Mouse (Mus musculus) midbrain, embryonic 10.5 days (tissue): ENCODE results near the gene Gm21992. TPM values are rescaled to one million over a fixed set of nuclear protein-coding genes. Genes with fewer than 3 reads are reported as not detected.

Source experiments
- DNase-seq: peaks from one replicate; pipeline ENCODE4 v3.0.0-alpha.2; 2017; ENCODE audit warnings: low spot score
- H3K27ac ChIP-seq: fragments of 300-500 bp; sonication (generic); replicated peaks from 2 replicates; pipeline ENCODE4 v1.5.1; 2016; ENCODE audit warnings: mild to moderate bottlenecking
- H3K27me3 ChIP-seq: fragments of 300-500 bp; sonication (generic); 2 replicates; pipeline ENCODE4 v1.6.1; 2016; ENCODE audit warnings: low read depth, mild to moderate bottlenecking; ENCODE audit not compliant: poor library complexity, severe bottlenecking
- H3K36me3 ChIP-seq: fragments of 300-500 bp; sonication (generic); 2 replicates; pipeline ENCODE4 v1.6.1; 2016; ENCODE audit warnings: mild to moderate bottlenecking, moderate library complexity
- H3K4me1 ChIP-seq: fragments of 300-500 bp; sonication (generic); 2 replicates; pipeline ENCODE4 v1.6.1; 2016
- H3K4me3 ChIP-seq: fragments of 300-500 bp; sonication (generic); 2 replicates; pipeline ENCODE4 v1.5.1; 2016; ENCODE audit warnings: mild to moderate bottlenecking, moderate library complexity
- H3K9me3 ChIP-seq: fragments of 300-500 bp; sonication (generic); replicated peaks from 2 replicates; pipeline ENCODE4 v1.6.1; 2016; ENCODE audit warnings: mild to moderate bottlenecking
- WGBS: fragments of 180-500 bp; shearing (Covaris S2); methylation state at CpG from one replicate; pipeline ENCODE4 v1.1.7; 2016; 5-methylcytosine and 5-hydroxymethylcytosine counted together
- polyA plus RNA-seq: library from polyadenylated mRNA; unstranded; fragments of >200 nt; fragmentation: Nextera tagmentation; extraction: Ambion mirVana; gene quantifications from 2 replicates; pipeline ENCODE4 v1.2.1, GENCODE M21; 2016

Gene Gm21992
- polyA plus RNA-seq, 1 experiment from 2014 or later: 35.3 TPM

- Histone ChIP-seq H3K4me3 (peak overlapping the region; percentile 83), H3K4me1 (peaks cover 46% of the 10 kb centered on the region), H3K27ac (peak overlapping the region; percentile 95), H3K36me3 (0 out of 2 replicates have a peak, but pooled peaks cover 9% of the 10 kb centered on the region), H3K27me3 (peaks cover 68% of the 10 kb centered on the region), H3K9me3 (no peaks in the 10 kb centered on the region)
- no peak for DNase-seq
- WGBS: 41% methylated on average over 13 of the region's 13 CpGs
Measured at GRCm38 (mm10) chr19:4712781-4713526, 98.5 kb downstream of the Gm21992 start.

DNA sequence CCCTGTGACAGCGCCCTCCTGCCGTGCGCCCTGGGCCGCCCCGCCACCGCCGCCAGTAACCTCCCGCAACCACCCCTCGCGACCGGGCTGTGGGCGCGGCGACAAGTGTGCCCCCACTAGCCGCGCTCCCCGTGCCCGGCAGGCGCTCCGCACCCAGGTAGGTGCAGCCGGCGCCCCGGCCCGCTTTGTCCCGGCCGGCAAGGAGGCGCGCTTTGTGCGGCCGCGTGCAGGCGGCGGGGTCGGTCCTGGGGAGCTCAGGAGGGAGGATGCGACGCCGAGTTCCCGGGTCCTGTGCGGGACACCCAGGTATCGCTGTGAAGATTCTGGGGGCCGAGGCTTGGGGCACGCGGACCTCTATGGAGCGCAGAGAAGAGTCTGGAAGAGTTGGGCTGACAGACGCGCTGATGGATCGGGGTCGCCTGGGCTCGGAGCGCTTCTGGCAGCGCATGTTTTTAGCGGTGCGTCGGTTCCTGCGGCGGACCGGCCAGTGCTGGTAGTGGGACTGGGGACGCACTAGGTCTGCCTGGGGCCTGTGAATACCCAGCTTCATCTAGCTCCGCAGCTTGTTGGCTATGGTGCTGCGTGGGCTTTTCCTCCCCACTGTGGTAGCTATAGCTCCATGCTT, 99.1 kb downstream of the Gm21992 start:
- under 1% methylated on average over 60 of the region's 60 CpGs for WGBS
- Histone ChIP-seq H3K27me3 (peaks cover 67% of the 10 kb centered on the region), H3K27ac (peak overlapping the region; percentile 95), H3K4me3 (peak overlapping the region; percentile 83), H3K4me1 (peaks cover 43% of the 10 kb centered on the region), H3K36me3 (0 out of 2 replicates have a peak, but pooled peaks cover 3% of the 10 kb centered on the region), H3K9me3 (no peaks in the 10 kb centered on the region)
- DNase-seq: peak; percentile 69

- Histone ChIP-seq H3K4me1 (peaks cover 43% of the 10 kb centered on the region), H3K9me3 (no peaks in the 10 kb centered on the region), H3K36me3 (no peaks in the 10 kb centered on the region), H3K4me3 (peak overlapping the region; percentile 83), H3K27ac (peak overlapping the region; percentile 95), H3K27me3 (peaks cover 67% of the 10 kb centered on the region)
- under 1% methylated on average over 40 of the region's 65 CpGs for WGBS
- DNase-seq: peak; percentile 80
Measured at GRCm38 (mm10) chr19:4711601-4712155, 99.7 kb downstream of the Gm21992 start.

GRCm38 (mm10) chr19:4711098-4711600, 100.3 kb downstream of the Gm21992 start, which contains the start of gene Sptbn2:
Gene Sptbn2, plus strand, starts transcription at chr19:4711167.
- Histone ChIP-seq H3K27me3 (peaks cover 67% of the 10 kb centered on the region), H3K4me1 (peaks cover 43% of the 10 kb centered on the region), H3K36me3 (no peaks in the 10 kb centered on the region), H3K9me3 (no peaks in the 10 kb centered on the region), H3K4me3 (peak within 1 kb of the TSS; percentile 83), H3K27ac (peak within 1 kb of the TSS; percentile 95)
- 10% methylated on average over 13 of the region's 13 CpGs for WGBS
- no peak for DNase-seq

- peaks cover 60% of the 10 kb centered on the region for H3K27me3 ChIP-seq
Measured at GRCm38 (mm10) chr19:4708765-4709164, 102.6 kb downstream of the Gm21992 start.

DNA sequence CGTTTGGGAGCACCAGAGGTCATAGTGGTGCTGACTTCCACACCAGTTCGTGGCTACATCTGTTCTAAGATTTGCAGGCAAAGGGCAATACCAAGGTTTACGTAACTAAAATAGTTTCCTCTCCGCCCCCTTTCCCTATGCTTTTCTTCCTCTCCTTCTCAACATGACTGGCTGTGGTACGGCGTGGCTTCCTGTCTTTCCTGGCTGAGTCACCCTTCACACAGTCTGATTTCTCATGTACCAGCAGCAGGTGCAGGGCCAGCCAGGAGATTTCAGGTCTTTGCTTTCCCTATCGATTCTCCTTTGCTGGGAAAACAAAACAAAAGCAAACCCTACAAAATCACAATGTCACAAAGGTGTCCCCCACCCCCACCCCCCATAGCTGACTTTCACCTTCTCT, 110.2 kb downstream of the Gm21992 start:
- 74% methylated on average over 7 of the region's 7 CpGs for WGBS
- Histone ChIP-seq H3K4me3 (no peak overlapping the region), H3K27me3 (peaks cover 87% of the 10 kb centered on the region), H3K9me3 (peaks cover 4% of the 10 kb centered on the region; the same call in 1 of the 2 replicates), H3K4me1 (peaks cover 34% of the 10 kb centered on the region), H3K27ac (no peak overlapping the region), H3K36me3 (no peaks in the 10 kb centered on the region)
- DNase-seq: no peak

More at GRCm38 (mm10) chr19:4708765-4709164, 102.6 kb downstream of the Gm21992 start:
- H3K9me3 ChIP-seq: no peaks in the 10 kb centered on the region
- no peak for DNase-seq
- H3K4me1 ChIP-seq: peaks cover 30% of the 10 kb centered on the region
- 83% methylated on average over 10 of the region's 10 CpGs for WGBS
- H3K27ac ChIP-seq: no peak overlapping the region
- no peak overlapping the region for H3K4me3 ChIP-seq
- H3K36me3 ChIP-seq: no peaks in the 10 kb centered on the region

DNA sequence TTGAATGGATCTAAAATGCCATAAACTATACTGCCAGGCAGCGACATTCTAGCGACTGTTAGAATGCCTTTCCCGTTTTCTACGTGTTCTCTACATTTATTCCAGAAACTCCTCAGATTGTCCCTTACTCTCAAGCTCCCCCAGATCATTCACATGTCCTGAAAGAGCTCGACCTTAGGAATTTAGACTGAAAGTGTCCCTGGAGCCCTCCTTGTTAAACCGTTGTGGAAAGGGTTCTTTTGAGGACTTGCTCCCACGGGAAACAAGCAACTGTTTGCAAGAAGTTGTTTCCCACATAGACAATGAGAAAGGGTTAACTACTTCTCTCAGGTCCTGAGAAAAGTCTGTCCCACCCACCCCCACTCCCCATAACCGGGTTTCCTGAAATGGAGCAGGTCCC, 110.8 kb downstream of the Gm21992 start:
- WGBS: 79% methylated on average over 8 of the region's 8 CpGs
- DNase-seq: no peak
- Histone ChIP-seq H3K4me3 (no peak overlapping the region), H3K27ac (no peak overlapping the region), H3K4me1 (peaks cover 34% of the 10 kb centered on the region), H3K27me3 (peaks cover 92% of the 10 kb centered on the region), H3K36me3 (no peaks in the 10 kb centered on the region), H3K9me3 (peaks cover 4% of the 10 kb centered on the region; the same call in 1 of the 2 replicates)

- H3K36me3 ChIP-seq: no peaks in the 10 kb centered on the region
- no peak for DNase-seq
- peaks cover 34% of the 10 kb centered on the region for H3K4me1 ChIP-seq
- H3K27me3 ChIP-seq: peaks cover 90% of the 10 kb centered on the region
- no peak overlapping the region for H3K27ac ChIP-seq
- 87% methylated on average over 5 of the region's 5 CpGs for WGBS
- H3K4me3 ChIP-seq: no peak overlapping the region
- peaks cover 4% of the 10 kb centered on the region; the same call in 1 of the 2 replicates for H3K9me3 ChIP-seq
Measured at GRCm38 (mm10) chr19:4699821-4700220, 111.6 kb downstream of the Gm21992 start.

DNA sequence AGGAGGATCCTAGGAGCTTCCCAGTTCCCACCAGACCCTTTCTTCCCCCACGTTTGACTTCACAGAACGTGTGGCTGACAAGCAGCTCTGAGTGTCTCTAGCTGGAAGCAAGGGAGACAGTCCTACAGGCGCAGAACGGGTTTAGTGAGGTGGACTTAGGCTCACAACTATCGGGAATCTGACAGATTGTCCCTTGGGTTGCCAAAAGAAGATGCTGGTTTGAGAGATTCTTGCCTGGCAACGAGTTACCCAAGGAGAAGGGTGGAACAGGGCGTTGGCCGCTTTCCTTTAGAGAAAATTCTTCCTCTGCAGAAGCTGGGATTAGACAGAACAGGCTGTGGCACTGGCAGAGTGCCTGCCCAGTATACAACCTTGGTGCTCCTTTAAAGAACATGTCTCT, 112.6 kb downstream of the Gm21992 start:
- H3K4me3 ChIP-seq: peak overlapping the region; percentile 60
- no peak overlapping the region for H3K27ac ChIP-seq
- H3K36me3 ChIP-seq: no peaks in the 10 kb centered on the region
- peaks cover 34% of the 10 kb centered on the region for H3K4me1 ChIP-seq
- peaks cover 4% of the 10 kb centered on the region; the same call in 1 of the 2 replicates for H3K9me3 ChIP-seq
- 45% methylated on average over 8 of the region's 8 CpGs for WGBS
- H3K27me3 ChIP-seq: peaks cover 86% of the 10 kb centered on the region
- no peak for DNase-seq

DNA sequence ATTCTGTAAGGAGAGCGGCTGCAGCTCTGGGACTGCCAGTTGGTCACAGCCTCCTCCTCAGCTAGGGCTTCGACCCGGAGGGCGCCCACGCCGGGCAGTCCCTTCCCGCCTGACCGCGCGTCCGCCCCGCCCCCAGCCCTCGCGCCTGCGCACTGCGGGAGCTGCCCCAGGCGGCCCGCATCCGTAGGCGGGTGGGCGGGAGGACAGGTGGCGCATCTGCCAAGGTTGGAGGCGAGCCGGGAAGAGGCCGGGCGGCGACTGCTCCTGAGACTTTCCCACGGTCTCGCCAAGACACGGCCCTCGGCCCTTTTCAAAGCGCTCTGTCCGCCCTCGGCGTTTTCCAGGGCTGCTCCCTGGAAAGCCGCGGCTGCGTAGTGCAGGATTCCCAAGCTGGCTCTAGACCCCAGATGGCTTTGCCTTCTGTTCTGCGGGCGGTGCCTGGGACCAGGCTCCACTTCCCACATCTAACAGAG, 113.2 kb downstream of the Gm21992 start, which contains the start of gene Gm960:
Gene Gm960 (minus strand): TSS at position 464 of the 473 bp plus-strand sequence.
- Histone ChIP-seq H3K27me3 (peaks cover 80% of the 10 kb centered on the region), H3K36me3 (no peaks in the 10 kb centered on the region), H3K4me3 (peak within 1 kb of the TSS; percentile 60), H3K4me1 (peaks cover 34% of the 10 kb centered on the region), H3K9me3 (peaks cover 4% of the 10 kb centered on the region; the same call in 1 of the 2 replicates), H3K27ac (peak within 1 kb of the TSS; percentile 83)
- DNase-seq: peak; percentile 84
- under 1% methylated on average over 40 of the region's 40 CpGs for WGBS

GRCm38 (mm10) chr19:4697721-4698120, 113.7 kb downstream of the Gm21992 start:
- peaks cover 30% of the 10 kb centered on the region for H3K4me1 ChIP-seq
- peaks cover 75% of the 10 kb centered on the region for H3K27me3 ChIP-seq
- DNase-seq: no peak
- H3K27ac ChIP-seq: peak overlapping the region; percentile 83
- peaks cover 4% of the 10 kb centered on the region; the same call in 1 of the 2 replicates for H3K9me3 ChIP-seq
- H3K4me3 ChIP-seq: peak overlapping the region; percentile 60; the same call in 1 of the 2 replicates
- no peaks in the 10 kb centered on the region for H3K36me3 ChIP-seq
- 78% methylated on average over 9 of the region's 9 CpGs for WGBS

GRCm38 (mm10) chr19:4697121-4697520, 114.3 kb downstream of the Gm21992 start:
- DNase-seq: no peak
- Histone ChIP-seq H3K9me3 (peaks cover 4% of the 10 kb centered on the region; the same call in 1 of the 2 replicates), H3K27me3 (peaks cover 70% of the 10 kb centered on the region), H3K27ac (no peak overlapping the region), H3K4me1 (peaks cover 24% of the 10 kb centered on the region), H3K4me3 (no peak overlapping the region), H3K36me3 (no peaks in the 10 kb centered on the region)
- 88% methylated on average over 3 of the region's 3 CpGs for WGBS
